Mouse (Mus musculus): Measurements from ENCODE around the gene Zkscan16.

Zkscan16 gene

GRCm38 (mm10) chr4:58935846-58936245 lies 7.6 kb upstream of the Zkscan16 start:
- DNase-seq (ENCODE audit: low read depth, low spot score) = no peak

DNA sequence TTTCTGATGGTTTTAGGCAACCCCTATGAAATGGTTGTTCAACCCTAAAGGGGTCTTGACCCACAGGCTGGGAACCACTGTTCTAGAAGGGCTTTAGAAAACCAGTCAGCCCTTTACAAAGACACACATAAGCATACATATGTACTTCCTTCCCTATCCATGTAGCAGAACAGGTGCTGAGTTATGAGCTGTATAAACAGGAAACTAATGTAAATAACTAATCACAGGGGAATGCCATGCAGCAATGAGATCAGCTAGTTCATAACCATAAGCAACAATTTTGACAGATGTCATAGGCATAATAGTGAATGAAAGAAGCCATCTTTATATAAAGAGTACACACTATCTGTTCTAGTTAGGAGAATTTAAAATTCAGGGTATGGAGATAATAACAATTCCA lies 1.8 kb upstream of the Zkscan16 start:
- DNase-seq (ENCODE audit: low read depth, low spot score) = no peak

DNA sequence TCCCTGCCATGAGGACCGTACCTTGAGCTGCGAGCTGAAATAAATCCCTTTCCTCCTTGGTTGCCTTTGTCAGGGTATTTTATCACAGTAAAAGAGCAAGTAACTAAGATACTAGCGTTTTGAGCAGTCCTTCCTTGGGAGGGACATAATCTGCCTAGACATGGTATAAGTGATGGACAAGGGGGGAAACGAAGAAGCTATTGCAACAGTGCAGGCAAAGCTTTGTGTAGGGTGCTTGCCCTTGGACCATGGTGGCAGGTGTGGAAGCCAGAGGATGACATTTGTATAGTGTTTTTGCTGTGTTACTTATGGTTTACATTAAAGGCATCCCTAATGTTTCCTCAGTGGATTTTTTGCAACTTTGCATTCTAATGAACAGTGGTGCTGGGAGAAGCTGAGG lies 486 bp upstream of the Zkscan16 start:
- no peak for DNase-seq (ENCODE audit: low read depth, low spot score)

GRCm38 (mm10) chr4:58944206-58944553 lies 752 bp downstream of the Zkscan16 start:
- no peak for DNase-seq (ENCODE audit: low read depth, low spot score)

DNA sequence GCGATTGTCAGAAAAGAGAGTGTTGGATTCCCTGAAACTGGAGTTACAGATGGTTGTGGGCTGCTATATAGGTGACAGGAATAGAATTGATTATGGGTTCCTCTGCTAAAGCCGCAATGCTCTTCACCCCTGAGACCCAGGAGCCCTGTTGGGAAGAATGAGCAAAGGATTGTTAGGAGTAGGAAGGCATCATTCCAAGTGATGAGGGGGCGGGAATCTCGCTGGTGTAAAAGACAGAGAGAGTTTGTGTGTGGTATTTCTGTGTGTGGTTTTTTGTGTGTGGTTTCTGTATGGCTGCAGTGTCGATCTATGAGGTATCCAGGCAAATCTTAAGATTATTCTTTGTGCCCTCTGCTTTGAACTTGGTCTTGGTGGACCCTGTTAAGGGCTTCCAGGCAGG lies 1.3 kb downstream of the Zkscan16 start:
- peak; percentile 48 for DNase-seq (ENCODE audit: low read depth, low spot score)

- no peak for DNase-seq (ENCODE audit: low read depth, low spot score)
Measured at GRCm38 (mm10) chr4:58948391-58948790, 5.0 kb downstream of the Zkscan16 start.

- DNase-seq (ENCODE audit: low read depth, low spot score) = no peak
Measured at GRCm38 (mm10) chr4:58952630-58953029, 9.2 kb downstream of the Zkscan16 start.

DNA sequence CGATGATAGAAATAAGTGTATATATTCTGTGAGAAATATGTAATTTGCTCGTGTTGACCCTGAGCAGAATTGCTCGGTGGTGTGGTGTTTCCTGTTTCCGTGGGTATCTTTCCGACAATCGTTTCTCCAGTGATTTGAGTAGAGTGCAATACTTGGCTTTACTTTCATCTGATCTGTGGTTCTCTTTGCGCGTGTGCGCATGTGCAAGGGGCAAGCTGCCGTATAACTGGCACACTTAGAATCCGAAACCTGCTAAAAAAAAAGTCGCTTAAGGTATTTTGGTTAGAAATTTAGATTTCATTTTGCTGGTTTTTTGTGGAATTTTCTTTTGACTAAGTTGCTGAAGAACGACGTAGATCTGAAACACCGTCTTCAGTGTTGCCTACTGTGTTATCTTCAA lies 18.3 kb downstream of the Zkscan16 start:
- DNase-seq (ENCODE audit: low read depth, low spot score) = no peak

GRCm38 (mm10) chr4:58963271-58963670 lies 19.8 kb downstream of the Zkscan16 start:
- no peak for DNase-seq (ENCODE audit: low read depth, low spot score)

DNA sequence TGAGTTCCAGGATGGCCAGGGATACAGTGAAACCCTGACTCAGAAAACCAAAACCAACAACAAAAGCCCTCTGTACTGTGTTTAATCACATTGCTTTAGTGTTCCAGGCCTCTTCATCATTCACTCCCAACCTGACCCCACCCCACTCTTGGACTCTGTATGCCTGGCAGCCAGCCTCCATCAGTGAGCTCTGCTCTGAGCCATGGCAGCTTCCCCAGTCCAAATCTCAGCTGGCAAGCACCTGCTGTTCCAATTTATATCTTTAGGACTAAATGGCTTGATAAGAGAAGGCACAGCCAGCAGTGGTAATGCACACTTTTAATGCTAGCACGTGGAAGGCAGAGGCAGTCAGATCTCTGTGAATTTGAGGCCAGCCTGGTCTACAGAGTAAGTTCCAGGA lies 21.7 kb downstream of the Zkscan16 start:
- DNase-seq (ENCODE audit: low read depth, low spot score) = no peak

DNA sequence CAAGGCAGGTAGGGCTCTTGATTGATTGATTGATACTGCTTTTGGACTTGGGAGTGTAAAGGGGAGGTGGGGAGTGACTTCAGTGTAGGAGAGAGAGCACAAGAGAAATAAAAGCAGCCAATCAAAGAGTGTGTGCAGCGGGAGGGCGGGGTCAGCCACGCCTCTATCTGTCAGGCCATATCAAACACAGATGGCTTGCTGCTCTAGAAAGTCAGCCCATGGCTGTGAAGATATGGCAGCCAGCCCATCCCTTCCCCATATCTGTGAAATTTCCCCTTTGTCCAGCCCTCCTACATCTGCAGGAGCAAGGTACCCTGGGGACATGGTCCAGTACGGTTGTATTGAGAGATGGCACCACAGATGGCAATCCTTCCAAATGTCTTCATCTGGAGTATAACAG lies 27.2 kb downstream of the Zkscan16 start:
- DNase-seq (ENCODE audit: low read depth, low spot score) = no peak

- DNase-seq (ENCODE audit: low read depth, low spot score) = no peak
Measured at GRCm38 (mm10) chr4:58975711-58976110, 32.3 kb downstream of the Zkscan16 start.

DNA sequence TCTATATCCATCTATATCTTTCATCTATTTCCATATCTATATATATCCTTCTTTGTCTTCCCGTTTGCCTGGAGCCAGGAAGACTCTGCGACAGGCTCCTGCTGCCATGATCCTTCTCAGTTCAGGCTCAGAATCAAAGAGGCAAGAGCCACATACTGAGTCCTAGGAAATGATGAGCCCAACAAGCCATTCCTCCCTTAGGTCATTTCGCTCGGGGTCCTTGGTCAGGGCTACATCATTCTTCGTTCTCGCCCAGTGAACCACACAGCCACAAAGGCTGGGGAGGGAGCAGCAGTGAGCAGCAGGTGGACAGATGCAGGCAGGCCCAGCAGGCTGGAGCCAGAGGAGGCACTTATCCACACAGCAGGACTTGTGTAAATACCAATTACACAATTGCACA lies 38.0 kb downstream of the Zkscan16 start:
- no peak for DNase-seq (ENCODE audit: low read depth, low spot score)

DNA sequence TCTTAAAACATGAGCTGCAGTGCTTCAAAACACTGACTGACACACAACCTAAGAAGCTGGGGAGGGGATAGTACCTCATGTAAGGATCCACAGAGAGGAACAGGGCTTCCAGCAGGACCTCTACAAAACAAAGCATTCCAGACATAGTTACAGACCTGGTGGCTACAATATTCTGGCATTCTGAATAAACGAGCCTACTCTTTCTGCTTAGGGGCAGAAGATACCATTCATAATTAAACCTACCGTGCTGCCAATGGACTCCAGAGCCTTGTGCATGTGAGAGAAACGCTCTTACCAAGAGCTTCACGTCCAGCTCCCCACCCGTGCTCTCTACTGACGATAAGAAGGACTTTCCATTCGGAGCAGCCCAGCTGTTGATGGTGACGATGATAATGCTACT lies 39.4 kb downstream of the Zkscan16 start:
- no peak for DNase-seq (ENCODE audit: low read depth, low spot score)

- no peak for DNase-seq (ENCODE audit: low read depth, low spot score)
Measured at GRCm38 (mm10) chr4:58985157-58985648, 41.8 kb downstream of the Zkscan16 start.

GRCm38 (mm10) chr4:58986540-58987190 lies 43.2 kb downstream of the Zkscan16 start, which contains the start of gene Ptgr1:
Gene Ptgr1, minus strand, starts transcription at chr4:58987119.
- DNase-seq (ENCODE audit: low read depth, low spot score) = peak; percentile 70

- no peak for DNase-seq (ENCODE audit: low read depth, low spot score)
Measured at GRCm38 (mm10) chr4:58989303-58989898, 46.0 kb downstream of the Zkscan16 start.

DNA sequence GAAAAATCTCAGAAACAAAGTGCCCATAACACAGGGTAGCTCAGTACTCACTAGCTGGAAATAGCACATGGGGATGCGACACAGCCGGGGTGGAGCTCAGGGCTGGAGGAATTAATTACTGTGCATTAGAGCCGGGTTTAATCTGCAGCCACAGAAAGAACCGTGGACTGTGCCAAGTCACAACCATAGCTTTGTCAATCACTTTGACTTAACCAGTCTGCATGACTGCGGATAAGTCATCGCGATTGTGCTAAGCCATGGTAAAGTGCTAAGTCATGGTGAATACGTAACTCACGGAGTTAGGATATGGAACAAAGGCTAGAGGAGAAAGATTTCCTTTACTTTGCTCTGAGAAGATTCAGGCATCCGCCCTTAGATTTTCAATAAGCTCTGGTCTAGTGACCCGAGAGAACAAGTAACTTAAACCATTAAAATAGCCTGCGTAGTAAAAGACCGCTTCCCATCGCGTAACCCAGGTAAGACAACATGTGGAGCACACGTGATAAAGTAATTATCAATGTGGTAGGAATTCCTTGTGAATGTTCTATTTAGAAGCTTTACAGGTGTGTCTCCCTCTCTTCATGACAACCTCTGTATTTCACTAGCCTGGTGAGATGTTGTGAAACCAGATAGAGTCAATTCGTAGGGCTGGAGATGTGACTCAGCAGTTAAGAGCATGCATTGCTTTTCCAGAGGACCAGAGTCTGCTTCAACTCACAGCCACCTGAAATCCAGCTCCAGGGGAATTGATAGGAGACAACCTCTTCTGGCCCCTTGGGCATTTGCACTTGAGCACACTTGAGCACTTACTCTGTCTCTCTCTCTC lies 47.4 kb downstream of the Zkscan16 start:
- DNase-seq (ENCODE audit: low read depth, low spot score) = no peak

DNA sequence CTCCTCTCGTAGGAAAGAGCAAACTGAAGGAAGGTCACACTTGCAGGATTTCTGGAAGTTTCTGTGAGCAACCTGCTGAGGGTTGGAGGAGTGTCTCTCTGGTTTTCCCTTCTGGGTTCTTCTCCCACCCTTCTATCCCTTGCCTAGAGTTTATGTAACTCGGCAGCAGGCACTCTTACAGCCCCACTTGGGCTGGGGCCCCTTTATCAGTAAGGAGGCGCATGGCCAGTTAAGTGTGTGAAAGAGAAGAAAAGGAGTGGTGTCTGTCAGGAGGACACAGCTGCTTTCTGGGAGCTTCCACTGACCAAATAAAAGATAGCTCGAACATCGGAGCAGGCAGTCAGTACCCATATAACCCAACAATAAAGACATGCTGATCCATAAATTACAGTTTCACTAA lies 48.8 kb downstream of the Zkscan16 start:
- no peak for DNase-seq (ENCODE audit: low read depth, low spot score)

DNA sequence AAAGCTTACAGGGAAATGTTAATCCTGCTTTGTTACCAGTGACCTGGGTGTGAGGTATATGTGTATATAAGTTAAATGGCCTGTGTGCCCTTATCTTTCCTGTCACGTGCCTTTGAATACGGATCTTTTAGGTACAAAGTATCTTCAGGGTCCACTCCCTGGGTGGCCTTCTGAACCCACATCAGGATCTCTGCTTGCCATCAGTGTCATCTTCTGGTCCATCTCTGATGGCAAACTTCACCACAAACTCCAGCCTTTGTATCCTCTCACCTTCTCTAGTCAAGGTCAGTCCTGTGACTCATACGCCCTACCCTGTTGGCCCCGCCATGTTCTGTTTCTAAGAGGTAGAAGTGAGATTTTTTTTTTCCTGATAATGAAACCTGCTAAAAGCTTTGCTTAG lies 51.3 kb downstream of the Zkscan16 start, which contains the start of gene Dnajc25:
Dnajc25 (plus strand) TSS at position 301 of the 400 bp plus-strand sequence.
- DNase-seq (ENCODE audit: low read depth, low spot score) = no peak

- no peak for DNase-seq (ENCODE audit: low read depth, low spot score)
Measured at GRCm38 (mm10) chr4:58995251-58995693, 51.8 kb downstream of the Zkscan16 start.

- no peak for DNase-seq (ENCODE audit: low read depth, low spot score)
Measured at GRCm38 (mm10) chr4:58997081-58997480, 53.7 kb downstream of the Zkscan16 start.
